Mouse (Mus musculus) brain, embryonic 14.5 days (tissue): ENCODE measurements at regions not wholly inside any gene's neighbourhood (a gene's known extent, or its start where the extent isn't known, plus 50 kb on each side); places are given as distances from the start of the nearest gene placed in this dataset.

ENCODE experiments used
- CTCF ChIP-seq: fragments of 200-500 bp; IDR thresholded peaks from 2 replicates; pipeline ENCODE4 v1.5.1; 2012; ENCODE audit warnings: inconsistent platforms, mild to moderate bottlenecking, moderate library complexity, borderline replicate concordance; ENCODE audit not compliant: insufficient read depth, insufficient read length; ENCODE audit errors: extremely low read depth
- POLR2A ChIP-seq: fragments of 200-500 bp; IDR thresholded peaks from 2 replicates; pipeline ENCODE4 v1.6.1; 2012; ENCODE audit warnings: mild to moderate bottlenecking, inconsistent platforms, borderline replicate concordance; ENCODE audit not compliant: poor library complexity, insufficient read depth, insufficient read length, severe bottlenecking; ENCODE audit errors: extremely low read depth

DNA sequence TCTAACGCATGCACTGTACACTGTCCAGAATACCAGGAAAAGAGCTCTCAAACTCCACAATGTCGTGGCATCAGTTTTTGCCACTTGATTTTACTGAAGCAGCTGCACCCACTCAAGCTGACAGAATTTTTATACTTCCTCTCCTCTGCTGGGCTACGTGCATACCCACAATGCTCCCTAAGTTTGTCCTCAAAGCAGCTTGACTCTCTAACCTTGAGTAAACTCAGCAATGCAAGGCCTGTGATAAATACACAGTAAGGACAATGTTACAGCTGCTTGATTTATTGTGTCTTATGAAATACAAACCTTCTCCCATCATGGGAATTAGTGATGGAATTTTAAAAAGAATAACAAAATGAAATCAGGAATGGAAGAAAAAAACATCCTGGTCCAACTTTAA is 129.7 kb downstream of the Trmt11 start:
- no peak for TF ChIP-seq POLR2A
- no peak for TF ChIP-seq CTCF
